Mouse (Mus musculus) lung, postnatal 25 days (tissue): Measurements from ENCODE around the gene Fbxw21.
A peak's percentile ranks its signal among the peaks of the same experiment; 100 is the strongest.

Experiments used
- DNase-seq: peaks from one replicate; pipeline ENCODE4 v3.0.0; 2022; ENCODE audit warnings: low spot score

Fbxw21 gene

GRCm38 (mm10) chr9:109111101-109111500 lies 50.7 kb downstream of the Fbxw21 start:
- no peak for DNase-seq

- DNase-seq: no peak
Observed at GRCm38 (mm10) chr9:109110240-109110639, 51.6 kb downstream of the Fbxw21 start.

GRCm38 (mm10) chr9:109107341-109107740 lies 54.5 kb downstream of the Fbxw21 start:
- no peak for DNase-seq

- no peak for DNase-seq
Observed at GRCm38 (mm10) chr9:109105648-109106047, 56.2 kb downstream of the Fbxw21 start.

- no peak for DNase-seq
Observed at GRCm38 (mm10) chr9:109105011-109105410, 56.8 kb downstream of the Fbxw21 start.

- DNase-seq: no peak
Observed at GRCm38 (mm10) chr9:109104083-109104482, 57.8 kb downstream of the Fbxw21 start.

- no peak for DNase-seq
Observed at GRCm38 (mm10) chr9:109103250-109103649, 58.6 kb downstream of the Fbxw21 start.

- no peak for DNase-seq
Observed at GRCm38 (mm10) chr9:109102541-109102940, 59.3 kb downstream of the Fbxw21 start.

- DNase-seq: no peak
Observed at GRCm38 (mm10) chr9:109101933-109102445, 59.9 kb downstream of the Fbxw21 start.

- DNase-seq: no peak
Observed at GRCm38 (mm10) chr9:109100307-109100928, 61.4 kb downstream of the Fbxw21 start.

GRCm38 (mm10) chr9:109098969-109099368 lies 62.9 kb downstream of the Fbxw21 start:
- DNase-seq: peak; percentile 73

GRCm38 (mm10) chr9:109098366-109098765 lies 63.5 kb downstream of the Fbxw21 start:
- DNase-seq: no peak

GRCm38 (mm10) chr9:109097831-109098230 lies 64.0 kb downstream of the Fbxw21 start:
- no peak for DNase-seq

- peak; percentile 67 for DNase-seq
Observed at GRCm38 (mm10) chr9:109097291-109097690, 64.5 kb downstream of the Fbxw21 start.

GRCm38 (mm10) chr9:109096856-109097255 lies 65.0 kb downstream of the Fbxw21 start:
- DNase-seq: peak; percentile 41

GRCm38 (mm10) chr9:109096251-109096661 lies 65.6 kb downstream of the Fbxw21 start:
- DNase-seq: no peak

GRCm38 (mm10) chr9:109095137-109095982 lies 66.5 kb downstream of the Fbxw21 start, which contains the start of gene Plxnb1:
Gene Plxnb1, plus strand, starts transcription at chr9:109095389.
- DNase-seq: peak; percentile 62

- DNase-seq: peak; percentile 76
Observed at GRCm38 (mm10) chr9:109094553-109095136, 67.2 kb downstream of the Fbxw21 start.

- peak; percentile 72 for DNase-seq
Observed at GRCm38 (mm10) chr9:109093786-109094552, 67.9 kb downstream of the Fbxw21 start.

- no peak for DNase-seq
Observed at GRCm38 (mm10) chr9:109092799-109093198, 69.0 kb downstream of the Fbxw21 start.

- DNase-seq: no peak
Observed at GRCm38 (mm10) chr9:109091802-109092201, 70.0 kb downstream of the Fbxw21 start.

GRCm38 (mm10) chr9:109090446-109090845 lies 71.4 kb downstream of the Fbxw21 start:
- DNase-seq: peak; percentile 47
